Mouse (Mus musculus) myocyte (in vitro differentiated cells): ENCODE measurements at regions not wholly inside any gene's neighbourhood (a gene's known extent, or its start where the extent isn't known, plus 50 kb on each side); places are given as distances from the start of the nearest gene placed in this dataset.

Experiments
- CEBPB ChIP-seq: IDR thresholded peaks from 2 replicates; pipeline ENCODE4 v1.6.1; 2011; ENCODE audit warnings: mild to moderate bottlenecking, moderate library complexity; ENCODE audit not compliant: poor library complexity, insufficient read depth, severe bottlenecking
- MYOG ChIP-seq, 3 experiments: IDR thresholded peaks; one replicate each; pipeline ENCODE4 v1.6.1; 2011; ENCODE audit warnings: control low read depth in 2 of 3, low read depth in 2 of 3, mild to moderate bottlenecking in 2 of 3; ENCODE audit not compliant: insufficient read length in 2 of 3, control insufficient read depth in 1 of 3, insufficient read depth in 1 of 3
- POLR2A ChIP-seq: IDR thresholded peaks from one replicate; pipeline ENCODE4 v1.6.1; 2011; ENCODE audit warnings: low read depth, mild to moderate bottlenecking, control low read depth, moderate library complexity; ENCODE audit not compliant: insufficient read length
- SRF ChIP-seq: IDR thresholded peaks from one replicate; pipeline ENCODE4 v1.6.1; 2011; ENCODE audit warnings: low read depth; ENCODE audit not compliant: control insufficient read depth, insufficient read length

DNA sequence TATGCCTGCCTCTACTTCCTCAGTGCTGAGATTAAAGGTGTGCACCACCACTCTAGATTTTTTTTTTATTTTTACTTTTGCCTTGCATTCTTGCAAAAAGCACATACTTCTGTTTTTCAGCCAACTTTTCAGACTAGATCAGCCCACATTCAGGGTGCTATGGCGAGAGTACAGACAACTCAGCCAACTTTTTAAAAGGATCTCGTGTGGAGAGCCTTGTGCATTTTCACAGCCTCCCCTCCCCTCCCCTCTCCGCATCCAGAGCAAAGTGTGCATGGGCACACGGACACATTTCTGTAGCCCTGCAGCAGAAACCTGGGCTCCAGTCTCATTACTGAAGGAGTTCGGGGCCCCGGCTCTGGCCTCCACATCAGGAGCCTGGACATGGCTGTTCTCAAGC lies 52.6 kb upstream of the Slc6a6 start:
- no peak for TF ChIP-seq MYOG (IDR thresholded peaks at IDR 0.05; ENCODE audit: control insufficient read depth in 1 of 3, insufficient read depth in 1 of 3, insufficient read length in 2 of 3, low read depth in 2 of 3)
- no peak for TF ChIP-seq POLR2A
- no peak for TF ChIP-seq SRF
- TF ChIP-seq CEBPB: no peak
